8 mouse cellular contexts compared by ENCODE assay signal in genomic region chr1:137221087-137222057, GRCm38 (mm10).
DNase-seq lines count a peak whose midpoint lies in the region; ATAC-seq and TF ChIP-seq lines count a peak whose summit lies in the region.

No protein-coding gene starts in this region.

- no peaks in the 10 kb centered on the region for H3K27me3 ChIP-seq in forebrain, postnatal 0 days (ENCODE audit: insufficient read depth, low read length)

- H3K4me2 ChIP-seq in forebrain, postnatal 0 days (ENCODE audit: low read depth) = peak overlapping the region; percentile 81

- ATAC-seq in forebrain, postnatal 0 days = peak; percentile 52
- no peak for ATAC-seq in megakaryocyte-erythroid progenitor cell, adult 5-6 weeks (replicated peaks; ENCODE audit: low FRiP score, low TSS enrichment, poor library complexity, severe bottlenecking)

- H3K4me3 ChIP-seq in forebrain, postnatal 0 days (ENCODE audit: low read depth, low read length) = peak overlapping the region; percentile 40

- DNase-seq in cerebellum, postnatal 10 days = peak; percentile 45 to 51
- DNase-seq in cerebellum, adult 18-20 months = no peak
- peak; percentile 33 for DNase-seq in ES-CJ7 (ENCODE audit: low read depth, low spot score)
- DNase-seq in forebrain, postnatal 0 days = peak; percentile 58
- DNase-seq in kidney, postnatal 14 days = peak; percentile 24
- peak; percentile 55 for DNase-seq in neural tube, embryonic 10.5 days (ENCODE audit: extremely low spot score, low spot score)
- no peak for DNase-seq in urinary bladder, postnatal 14 days (ENCODE audit: low spot score)

- TF ChIP-seq CTCF in forebrain, postnatal 0 days (IDR thresholded peaks at IDR 0.05; ENCODE audit: low read depth) = no peak

- peak overlapping the region; percentile 60 for H3K9ac ChIP-seq in forebrain, postnatal 0 days

- H3K36me3 ChIP-seq in forebrain, postnatal 0 days (ENCODE audit: insufficient read depth) = no peaks in the 10 kb centered on the region

- no peaks in the 10 kb centered on the region for H3K9me3 ChIP-seq in forebrain, postnatal 0 days (ENCODE audit: low read length)

- H3K4me1 ChIP-seq in forebrain, postnatal 0 days (ENCODE audit: insufficient read depth) = no peaks in the 10 kb centered on the region

- 6% methylated on average over 25 of the region's 25 CpGs for WGBS in forebrain, postnatal 0 days

- H3K27ac ChIP-seq in forebrain, postnatal 0 days (ENCODE audit: low read depth, low read length) = 0 out of 2 replicates have a peak overlapping the region, but pooled peaks have one; percentile 40

Comparison
In these comparisons a context has a peak if more than half of its experiments do, and no peak if none do; other contexts are left out.
1. DNase-seq: peak in cerebellum, postnatal 10 days (2 of 2), ES-CJ7 (single experiment), forebrain, postnatal 0 days (single experiment), kidney, postnatal 14 days (single experiment) and neural tube, embryonic 10.5 days (single experiment); none in cerebellum, adult 18-20 months (0 of 2) and urinary bladder, postnatal 14 days (single experiment).